In genomic region chr1:21428079-21428478, GRCm38 (mm10) we compare ENCODE assay signal across 37 mouse cellular contexts. TPM values are rescaled to one million over a fixed set of nuclear protein-coding genes. Genes with fewer than 3 reads are reported as not detected.
"Had no signal": no experiment of that assay in that cellular context is flagged by ENCODE, and none has a peak within 500 bp of the region (broad histone marks: within the 10 kb centered on the region; RNA-seq: fewer than 3 reads in every experiment).

No protein-coding gene starts in this region.

- ATAC-seq: forebrain, embryonic 16.5 days; inflammation-experienced regulatory T-cells, adult 6 months; intestine, embryonic 15.5 days; intestine, postnatal 0 days had no signal

- H3K27me3 ChIP-seq: heart, embryonic 12.5 days; hindbrain, embryonic 13.5 days; hindbrain, embryonic 15.5 days; intestine, embryonic 15.5 days; limb, embryonic 12.5 days had no signal

- H3K27ac ChIP-seq: heart, embryonic 10.5 days; hindbrain, embryonic 10.5 days; hindbrain, embryonic 13.5 days; hindbrain, embryonic 15.5 days; intestine, embryonic 15.5 days; layer of hippocampus, adult 2 months; left cerebral cortex, adult 2 months; limb, embryonic 10.5 days; limb, embryonic 12.5 days had no signal

- H3K4me2 ChIP-seq: heart, embryonic 12.5 days; hindbrain, embryonic 13.5 days; hindbrain, embryonic 15.5 days; intestine, embryonic 15.5 days; limb, embryonic 12.5 days; liver, embryonic 11.5 days had no signal

- H3K9ac ChIP-seq: heart, embryonic 12.5 days; hindbrain, embryonic 13.5 days; hindbrain, embryonic 15.5 days; intestine, embryonic 15.5 days; limb, embryonic 12.5 days had no signal

- H3K4me3 ChIP-seq: heart, embryonic 10.5 days; heart, embryonic 12.5 days; hindbrain, embryonic 10.5 days; hindbrain, embryonic 13.5 days; hindbrain, embryonic 15.5 days; intestine, embryonic 15.5 days; layer of hippocampus, adult 2 months; left cerebral cortex, adult 2 months; limb, embryonic 10.5 days; limb, embryonic 12.5 days had no signal

- H3K9me3 ChIP-seq: heart, embryonic 10.5 days; heart, embryonic 12.5 days; hindbrain, embryonic 10.5 days; hindbrain, embryonic 13.5 days; hindbrain, embryonic 15.5 days; intestine, embryonic 15.5 days; limb, embryonic 10.5 days; limb, embryonic 12.5 days had no signal

- DNase-seq: heart, adult 18-20 months; heart, postnatal 10 days; heart, postnatal 4 days; kidney, adult 18-20 months; kidney, adult 8-10 months; kidney, postnatal 10 days; kidney, postnatal 25 days; kidney, postnatal 4 days; liver had no signal

- H3K4me1 ChIP-seq: heart, embryonic 10.5 days; heart, embryonic 12.5 days; hindbrain, embryonic 10.5 days; hindbrain, embryonic 13.5 days; hindbrain, embryonic 15.5 days; intestine, embryonic 15.5 days; limb, embryonic 10.5 days; limb, embryonic 12.5 days had no signal

- H3K36me3 ChIP-seq: heart, embryonic 10.5 days; heart, embryonic 12.5 days; hindbrain, embryonic 10.5 days; hindbrain, embryonic 13.5 days; hindbrain, embryonic 15.5 days; intestine, embryonic 15.5 days; limb, embryonic 10.5 days; limb, embryonic 12.5 days had no signal

RNA-seq across cellular contexts. Expression of gene Khdc1b, which starts 44.7 kb away (rescaled TPM):
- total RNA-seq: gastrocnemius, postnatal 4 days; granulocyte monocyte progenitor cell, adult 5-6 weeks; heart, adult 18-20 months; heart, adult 8-10 months; heart, postnatal 10 days; heart, postnatal 25 days; heart, postnatal 4 days; layer of hippocampus, adult 2 months; layer of hippocampus, postnatal 10 days; layer of hippocampus, postnatal 25 days; left cerebral cortex, adult 2 months; left cerebral cortex, postnatal 14 days; left cerebral cortex, postnatal 36 days had no signal
- polyA plus RNA-seq: forebrain, embryonic 16.5 days; frontal cortex, adult 2 months; heart, embryonic 12.5 days; heart, embryonic 14.5 days; hindbrain, embryonic 10.5 days; hindbrain, embryonic 13.5 days; intestine, embryonic 15.5 days; kidney, embryonic 16.5 days; limb, embryonic 10.5 days; liver, embryonic 11.5 days had no signal

RNA-seq across cellular contexts. Expression of gene Khdc1c, which starts 59.9 kb away (rescaled TPM):
- total RNA-seq: gastrocnemius, postnatal 4 days; granulocyte monocyte progenitor cell, adult 5-6 weeks; heart, adult 18-20 months; heart, adult 8-10 months; heart, postnatal 10 days; heart, postnatal 25 days; heart, postnatal 4 days; layer of hippocampus, adult 2 months; layer of hippocampus, postnatal 10 days; layer of hippocampus, postnatal 25 days; left cerebral cortex, adult 2 months; left cerebral cortex, postnatal 14 days; left cerebral cortex, postnatal 36 days had no signal
- polyA plus RNA-seq: forebrain, embryonic 16.5 days; frontal cortex, adult 2 months; heart, embryonic 10.5 days; heart, embryonic 12.5 days; heart, embryonic 14.5 days; heart, embryonic 16.5 days; hindbrain, embryonic 10.5 days; hindbrain, embryonic 13.5 days; hindbrain, embryonic 15.5 days; inflammation-experienced regulatory T-cells, adult 6 months; intestine, embryonic 15.5 days; intestine, postnatal 0 days; kidney, embryonic 14.5 days; kidney, embryonic 16.5 days; limb, embryonic 10.5 days; limb, embryonic 12.5 days; limb, embryonic 14.5 days; liver, embryonic 11.5 days had no signal
